ENCODE assay signal across 8 mouse cellular contexts in the genomic region with DNA sequence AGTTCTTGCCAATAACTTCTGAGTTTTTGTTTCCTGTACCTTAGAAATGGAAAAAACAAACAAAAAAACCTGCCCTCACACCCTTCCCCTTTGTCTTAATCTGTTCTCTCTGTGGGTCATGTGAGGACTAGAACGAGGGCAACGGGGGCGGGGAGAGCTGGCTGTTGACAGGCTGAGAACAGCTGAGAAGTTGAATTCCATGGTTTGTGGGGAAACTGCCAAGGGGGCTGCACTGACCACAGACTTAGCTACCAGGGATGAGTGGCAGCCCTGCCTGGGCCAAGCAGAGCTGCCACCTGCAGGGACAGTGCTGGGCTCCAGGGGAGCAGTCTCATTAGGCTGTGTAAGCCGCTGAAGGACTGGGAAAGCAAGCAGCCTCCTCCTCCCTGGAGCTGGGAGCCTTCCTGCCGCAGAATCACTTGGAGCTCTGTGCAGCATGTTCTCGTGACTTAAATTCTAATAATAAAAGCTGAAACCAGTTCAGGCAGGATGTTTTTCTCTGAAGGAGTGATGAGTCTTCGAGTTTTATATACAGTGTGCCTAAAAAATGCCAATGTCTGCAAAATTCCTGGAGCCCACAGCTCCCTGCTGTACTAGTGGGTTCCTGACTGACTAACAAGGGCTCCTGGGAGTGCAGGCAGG.
DNase-seq lines count a peak whose midpoint lies in the region; TF ChIP-seq lines count a peak whose summit lies in the region.

No protein-coding gene starts in this region.

- DNase-seq in ZHBTc4 (ENCODE audit: low read depth, low spot score), result peak; percentile 21
- DNase-seq in cerebellum, postnatal 36 days, result peak; percentile 15 to 22
- peak; percentile 87 for DNase-seq in gastrocnemius, postnatal 25 days
- peak; percentile 29 for DNase-seq in induced T-regulatory cell, adult 2 months (ENCODE audit: low read depth)
- DNase-seq in left cerebral cortex, adult 2 months (ENCODE audit: extremely low spot score in 1 of 2, low spot score in 2 of 2), result peak; percentile 69
- peak; percentile 75 for DNase-seq in lung, postnatal 25 days (ENCODE audit: low spot score)
- DNase-seq in right cerebral cortex, postnatal 10 days (ENCODE audit: low spot score in 2 of 2), result peak; percentile 85 to 91
- DNase-seq in B cell, adult 2 months, result no peak

- intact Hi-C loops in left cerebral cortex, adult 2 months (cut with DNase I), result loop anchor here (1.0 kb wide), 1 partner anchor 28 kb away; no protein-coding TSS in a partner anchor

- peak overlapping the region; percentile 91 for H3K27ac ChIP-seq in left cerebral cortex, adult 2 months

- peak; percentile 45 for TF ChIP-seq CTCF in left cerebral cortex, adult 2 months (IDR thresholded peaks at IDR 0.05)

- H3K4me3 ChIP-seq in left cerebral cortex, adult 2 months, result no peak overlapping the region

Comparison
In these comparisons a context has a peak if more than half of its experiments do, and no peak if none do; other contexts are left out.
1. DNase-seq: peak in ZHBTc4 (single experiment), cerebellum, postnatal 36 days (2 of 2), gastrocnemius, postnatal 25 days (single experiment), induced T-regulatory cell, adult 2 months (single experiment), left cerebral cortex, adult 2 months (2 of 2), lung, postnatal 25 days (single experiment) and right cerebral cortex, postnatal 10 days (2 of 2); none in B cell, adult 2 months (0 of 2).